Mouse (Mus musculus) kidney, adult 18-20 months (tissue): ENCODE data around the gene Ccdc60.
"Not testable (repeated sequence)": the region's sequence is repeated elsewhere in the genome, so short reads cannot be mapped to it uniquely, and the experiment has no call there.

Experiments used
- DNase-seq: peaks from one replicate; pipeline ENCODE4 v3.0.0; 2021

Gene Ccdc60

DNA sequence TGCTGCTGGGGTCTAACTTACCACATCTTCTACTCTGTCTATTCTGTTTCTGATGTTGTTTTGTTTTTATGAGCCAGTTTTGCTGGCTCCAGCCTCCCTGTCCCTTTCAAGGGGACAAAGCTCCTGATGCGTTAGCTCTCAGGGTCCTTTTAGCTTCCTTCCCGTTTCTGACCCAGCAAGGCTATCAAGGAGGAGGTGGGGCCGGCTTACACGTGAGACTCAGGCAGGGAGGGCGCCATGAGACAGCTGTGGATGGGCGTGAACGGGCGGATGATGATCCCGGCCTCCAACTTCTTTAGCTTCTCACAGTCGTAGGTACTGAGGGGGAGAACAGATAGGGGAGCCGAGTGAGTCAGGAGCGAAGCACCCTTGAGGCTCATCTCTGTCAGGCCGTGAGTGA, 108.2 kb downstream of the Ccdc60 start:
- no peak for DNase-seq

DNA sequence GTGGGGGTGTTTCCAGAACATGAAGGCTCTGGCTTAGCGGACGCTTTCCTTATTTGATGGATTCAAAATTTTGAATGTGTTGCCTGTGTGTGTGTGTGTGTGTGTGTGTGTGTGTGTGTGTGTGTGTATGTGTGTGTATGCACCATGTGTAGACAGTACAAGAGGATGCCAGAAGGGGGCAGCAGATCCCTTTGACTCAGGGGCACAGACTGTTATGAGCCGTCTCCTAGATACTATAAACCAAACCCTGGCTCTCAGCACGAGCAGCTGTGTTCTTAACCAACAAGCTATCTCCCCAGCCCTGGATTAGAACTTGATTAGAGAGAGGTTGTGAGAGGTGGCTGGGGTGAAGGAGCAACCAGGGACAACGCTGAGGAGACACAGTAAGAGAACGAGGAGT, 117.1 kb downstream of the Ccdc60 start:
- no peak for DNase-seq

DNA sequence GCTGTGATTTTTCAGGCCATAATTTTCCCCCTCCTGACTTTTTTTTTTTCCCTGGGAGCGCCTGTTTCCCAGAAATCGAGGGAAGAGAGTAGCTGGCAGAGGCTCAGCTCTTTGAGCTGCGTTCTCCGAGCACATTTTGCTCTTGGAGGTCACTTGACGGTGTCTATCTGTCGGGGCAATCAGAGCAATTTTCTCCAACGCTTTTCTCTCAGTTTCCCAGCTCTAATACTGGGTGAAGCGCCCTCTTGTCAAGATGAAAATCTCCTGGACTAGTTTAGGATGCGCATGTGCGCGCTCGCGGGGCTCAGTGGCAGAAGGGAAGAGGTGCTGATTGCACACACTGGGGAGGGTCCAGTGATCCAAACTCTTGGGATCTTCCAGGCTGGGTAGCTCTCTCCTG, 121.8 kb downstream of the Ccdc60 start:
- no peak for DNase-seq

DNA sequence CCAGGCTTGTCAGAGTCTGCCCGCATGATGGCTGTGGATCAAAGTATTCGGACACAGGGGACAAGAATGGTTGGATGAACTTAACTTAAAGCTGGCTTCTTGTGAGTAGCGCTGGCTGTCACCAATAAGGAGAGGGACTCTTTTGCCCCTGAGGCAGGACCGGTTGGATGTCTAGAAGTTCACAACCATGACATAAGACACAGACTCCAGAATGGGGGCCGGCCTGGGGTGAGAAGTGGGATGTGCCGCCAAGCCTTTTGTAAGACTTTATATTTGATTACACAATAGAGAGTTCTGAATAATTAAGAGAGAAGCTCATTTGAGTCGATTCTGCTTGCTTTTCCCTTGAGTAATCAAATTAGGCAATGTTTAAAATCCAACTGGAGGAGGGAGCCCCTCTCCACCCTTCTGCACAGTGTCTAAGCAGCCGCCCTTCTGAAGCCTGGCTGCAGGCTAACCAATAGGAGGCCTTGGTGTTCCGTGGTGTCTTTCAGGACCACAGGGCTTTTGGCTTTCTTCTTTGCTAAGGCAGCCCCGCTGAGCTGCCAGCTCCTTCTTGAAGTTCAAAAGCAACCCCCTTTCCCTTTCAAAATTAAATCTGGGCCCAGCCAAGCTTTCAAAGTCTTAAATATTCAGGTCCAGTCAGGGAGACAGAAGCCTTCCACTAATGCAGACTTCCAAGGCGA, 123.4 kb downstream of the Ccdc60 start:
- no peak for DNase-seq

DNA sequence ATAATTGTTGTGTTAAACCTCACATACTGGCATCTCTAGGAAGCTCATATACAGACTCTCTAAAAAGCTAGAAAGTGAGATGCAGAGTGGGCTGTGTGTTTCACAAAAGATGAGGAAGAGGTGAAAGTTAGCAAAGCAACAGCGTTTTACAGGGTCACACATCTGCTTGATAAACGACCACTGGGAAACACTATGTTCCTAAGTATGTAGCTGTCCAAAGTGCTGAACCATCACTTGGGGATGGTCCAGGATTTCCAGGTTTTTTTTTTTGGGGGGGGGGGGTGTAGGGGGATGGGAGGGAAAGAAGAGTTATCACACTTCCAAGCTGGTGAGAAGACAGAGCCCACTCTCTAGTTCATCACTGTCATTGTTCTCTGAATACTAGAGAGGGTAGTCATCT, 134.0 kb downstream of the Ccdc60 start:
- DNase-seq, result no peak

DNA sequence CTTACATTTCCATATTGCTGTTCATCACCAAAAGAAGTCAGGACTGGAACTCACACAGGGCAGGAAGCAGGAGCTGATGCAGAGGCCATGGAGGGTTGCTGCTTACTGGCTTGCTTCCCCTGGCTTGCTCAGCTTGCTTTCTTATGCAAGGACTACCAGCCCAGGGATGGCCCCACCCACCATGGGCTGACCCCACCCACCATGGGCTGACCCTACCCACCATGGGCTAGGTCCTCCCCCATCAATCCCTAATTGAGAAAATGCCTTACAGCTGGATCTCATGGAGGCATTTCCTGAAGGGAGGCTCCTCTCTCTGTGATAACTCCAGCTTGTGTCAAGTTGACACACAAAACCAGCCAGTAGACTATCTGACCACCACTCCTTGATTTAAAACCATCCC, 142.3 kb downstream of the Ccdc60 start:
- DNase-seq, result not testable (repeated sequence)

DNA sequence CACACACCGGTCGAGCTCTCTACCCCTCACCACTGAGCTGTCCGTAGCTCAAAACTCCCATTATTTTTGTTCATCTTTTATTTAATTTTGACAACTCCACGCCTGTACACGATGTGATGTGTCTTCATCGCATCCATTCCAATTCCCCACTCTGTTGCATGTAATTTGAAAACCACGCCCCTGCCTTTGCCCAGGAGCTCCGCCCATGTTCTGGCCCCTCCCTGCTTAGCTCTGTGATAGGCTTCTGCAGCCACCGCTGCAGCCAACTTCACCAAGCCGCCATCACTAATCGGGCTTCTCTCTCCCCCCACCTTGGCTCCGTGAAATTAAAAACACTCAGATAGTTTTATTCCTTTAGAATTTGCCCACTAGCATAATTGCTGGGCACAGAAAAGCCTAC, 144.1 kb downstream of the Ccdc60 start:
- no peak for DNase-seq

DNA sequence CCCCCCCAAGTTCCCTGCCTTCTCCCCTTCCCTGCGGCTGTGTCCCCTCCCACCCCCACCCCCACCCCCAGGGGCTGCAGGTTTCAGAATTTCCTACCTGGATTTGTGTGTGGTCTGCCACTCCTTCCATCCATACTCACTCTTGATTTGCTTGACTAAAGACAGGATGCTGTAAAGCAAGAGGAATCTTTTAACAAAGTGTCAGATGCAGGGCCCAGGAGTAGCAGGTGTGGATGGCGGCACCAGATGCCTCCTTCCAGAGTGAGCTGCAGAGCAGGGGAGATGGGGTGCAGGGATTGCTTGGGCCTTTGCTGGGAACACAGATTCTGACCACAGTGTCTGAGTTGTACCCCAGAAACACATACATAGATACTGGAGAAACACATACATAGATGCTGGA, 148.1 kb downstream of the Ccdc60 start:
- no peak for DNase-seq

DNA sequence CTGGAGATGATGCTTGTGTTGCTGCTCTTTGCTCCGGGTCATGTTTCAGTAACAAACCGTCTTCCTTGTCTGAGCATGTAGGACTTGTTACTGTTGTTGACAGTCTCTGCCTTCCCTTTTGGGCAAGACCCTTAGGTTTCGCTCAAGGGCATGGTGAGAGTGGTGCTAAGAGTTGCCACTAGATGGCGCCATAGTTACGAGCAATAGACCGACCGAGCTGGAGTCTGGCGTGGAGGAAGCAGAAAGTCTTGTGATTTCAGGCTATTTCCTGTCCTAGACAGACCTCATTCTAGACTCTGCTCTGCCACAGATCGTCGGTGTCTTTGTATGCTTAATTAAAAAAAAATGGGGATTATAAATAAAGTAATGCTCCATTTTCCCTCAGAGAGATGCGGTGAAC, 165.4 kb downstream of the Ccdc60 start:
- peak; percentile 72 for DNase-seq

DNA sequence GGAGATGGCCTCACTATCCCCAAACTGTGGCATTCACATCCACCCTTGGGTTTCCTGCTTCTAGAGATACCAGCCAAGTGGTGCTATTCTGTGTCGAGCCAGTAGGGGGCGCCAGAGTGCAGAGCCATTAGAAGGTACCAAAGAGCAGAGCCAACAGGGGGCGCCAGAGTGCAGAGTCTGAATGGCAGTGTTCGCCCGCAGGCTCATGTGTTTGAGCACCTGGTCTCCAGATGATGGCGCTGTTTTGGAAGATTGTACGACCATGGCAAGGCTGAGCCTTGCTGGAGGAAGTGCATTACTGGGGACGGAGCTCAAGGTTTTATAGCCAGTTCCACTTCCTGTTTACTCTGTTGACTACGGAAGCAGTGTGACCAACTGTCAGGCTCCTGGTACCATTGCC, 172.2 kb downstream of the Ccdc60 start:
- peak; percentile 27 for DNase-seq

DNA sequence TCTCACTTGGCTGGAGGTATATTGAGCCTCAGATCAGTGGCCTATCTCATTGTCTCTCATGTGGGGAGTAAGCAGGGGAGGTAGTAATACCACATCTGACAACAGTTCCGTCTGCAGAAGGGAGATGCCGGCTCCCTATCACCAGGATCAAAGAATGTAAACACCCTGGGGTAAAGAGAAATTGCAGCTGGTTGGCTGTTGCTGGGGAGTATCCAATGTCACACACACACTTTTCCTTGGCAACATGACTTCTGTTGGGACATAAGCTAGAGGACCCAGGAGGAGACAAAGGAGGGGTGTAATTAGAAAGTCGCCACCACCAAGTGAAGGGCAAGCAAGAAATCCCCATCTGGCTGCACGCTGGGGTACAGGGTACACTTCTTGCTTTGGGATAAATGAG, 172.7 kb downstream of the Ccdc60 start:
- DNase-seq, result no peak

DNA sequence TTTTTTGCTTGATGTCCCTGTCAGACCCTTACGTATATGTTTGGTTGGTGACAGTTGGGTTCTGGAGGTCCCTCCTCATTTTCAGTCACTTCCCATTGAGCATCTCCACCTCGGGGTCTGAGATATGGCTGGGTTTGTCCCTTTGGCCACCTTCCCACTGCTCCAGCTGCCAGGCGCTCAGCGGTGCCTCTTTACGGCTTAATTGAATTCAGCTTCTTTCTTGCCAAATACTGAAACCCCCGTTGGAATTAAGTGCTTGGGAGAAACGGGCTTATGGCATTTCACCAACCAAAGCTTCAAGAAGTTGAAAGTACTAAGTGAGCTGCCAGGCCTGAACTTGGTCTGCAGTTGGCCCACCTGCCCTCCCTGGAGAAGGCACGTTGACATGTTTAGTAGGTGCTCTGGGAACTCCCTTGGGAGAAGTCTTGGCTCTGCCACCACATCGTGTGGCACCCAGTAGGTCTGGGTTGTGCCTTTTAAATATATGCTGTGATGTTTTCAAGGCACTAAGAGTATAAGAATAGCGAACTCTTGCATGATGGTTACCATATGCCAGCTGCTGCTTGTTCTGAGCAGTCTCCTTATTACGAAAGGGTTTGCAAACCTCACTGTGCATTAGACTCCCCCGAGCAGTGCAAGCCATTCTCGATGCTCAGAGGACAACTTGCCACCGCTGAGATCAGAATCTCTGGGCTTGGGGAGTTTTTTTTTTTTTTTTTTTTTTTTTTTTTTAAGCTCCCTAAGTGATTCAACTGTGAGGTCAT, 173.5 kb downstream of the Ccdc60 start:
- DNase-seq, result no peak

DNA sequence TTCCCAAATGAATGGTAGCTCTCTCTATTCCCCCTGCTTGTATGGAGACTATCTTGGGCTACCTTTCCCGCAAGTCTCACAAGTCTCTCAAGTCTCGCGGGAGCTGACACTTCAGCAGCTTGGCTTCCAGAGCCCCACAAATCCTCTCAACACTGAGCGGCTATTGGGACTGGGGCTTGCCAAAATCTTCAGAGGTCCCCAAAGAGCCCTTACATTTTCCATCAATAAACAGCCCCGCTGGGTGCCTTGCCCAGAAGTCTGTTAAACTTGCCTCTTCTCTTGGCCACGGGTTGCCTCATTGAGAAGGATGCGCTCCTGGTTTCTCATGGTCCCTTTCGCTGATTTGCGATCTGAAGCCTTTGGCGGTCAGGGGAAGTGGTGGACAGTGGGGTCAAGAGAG, 180.1 kb downstream of the Ccdc60 start:
- no peak for DNase-seq

DNA sequence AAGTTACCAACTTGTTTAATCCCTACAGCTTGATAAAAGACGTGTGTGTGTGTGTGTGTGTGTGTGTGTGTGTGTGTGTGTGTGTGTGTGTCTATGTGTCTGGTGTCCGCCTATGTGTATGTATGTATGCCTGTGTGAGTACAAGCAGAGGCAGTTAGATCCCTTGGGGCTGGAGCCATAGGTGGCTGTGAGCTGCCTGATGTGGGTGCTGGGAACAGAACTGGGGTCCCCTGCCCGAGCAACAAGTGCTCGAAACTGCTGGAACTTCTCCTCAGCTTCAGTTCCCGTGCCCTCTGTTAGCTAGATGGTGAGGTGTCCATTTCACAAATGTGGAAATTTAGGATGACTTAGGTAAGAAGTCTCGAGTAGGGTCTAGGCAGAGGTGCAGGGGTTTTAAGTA, 204.6 kb downstream of the Ccdc60 start:
- DNase-seq, result no peak

DNA sequence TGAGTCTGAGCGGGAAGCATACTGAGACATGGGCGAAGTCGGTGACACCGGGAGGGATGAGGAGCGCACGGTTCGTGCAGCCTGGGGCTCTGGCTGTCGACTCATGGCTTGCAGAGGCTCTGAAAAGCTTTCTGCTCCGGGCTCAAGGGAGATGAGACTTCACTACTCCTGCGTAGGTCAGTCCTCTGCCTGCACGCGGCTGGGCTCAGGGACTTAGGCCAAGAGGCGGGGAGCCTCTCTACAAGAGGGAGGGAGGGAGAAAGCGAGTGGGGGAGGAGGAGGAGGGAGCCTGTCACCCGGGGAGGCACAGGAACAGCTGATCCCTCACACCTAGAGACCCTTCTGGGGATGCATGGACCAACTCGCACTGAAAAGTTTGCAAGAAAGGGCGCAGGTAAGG, 205.7 kb downstream of the Ccdc60 start, which contains the start of gene Tmem233:
Gene Tmem233 (minus strand): TSS at position 164 of the 400 bp plus-strand sequence.
- DNase-seq, result no peak

DNA sequence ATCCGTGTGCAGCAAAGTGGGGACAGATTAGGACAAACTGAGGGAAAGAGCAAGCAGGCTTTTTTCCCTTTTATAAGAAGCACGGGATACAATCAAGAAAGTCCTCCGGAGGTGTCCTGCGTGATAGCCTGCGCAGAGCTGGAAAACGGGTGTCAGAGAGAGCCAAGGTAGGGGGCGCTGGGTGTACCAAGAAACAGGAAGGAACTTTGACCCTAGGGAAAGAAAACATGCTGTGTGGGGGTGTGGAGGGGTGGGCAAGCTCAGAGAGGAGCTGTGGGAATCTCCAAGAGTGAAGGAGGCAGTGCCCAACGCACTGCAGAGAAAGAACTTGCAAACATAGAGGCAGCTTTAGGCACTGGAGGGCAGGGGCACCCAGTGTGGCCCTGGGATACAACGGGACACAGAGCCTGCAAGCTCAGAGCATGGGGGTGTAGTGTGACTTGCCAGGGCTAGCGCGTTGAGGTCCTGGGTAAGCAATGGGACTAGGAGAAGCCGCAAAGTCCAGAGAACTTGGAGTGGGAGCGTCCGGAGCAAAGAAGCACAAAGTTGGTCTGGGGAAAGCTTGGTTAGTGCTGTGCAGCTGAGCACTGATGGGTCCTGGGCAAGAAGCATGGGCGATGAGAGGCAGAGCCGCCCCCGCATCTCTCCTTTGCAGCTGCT, 206.4 kb downstream of the Ccdc60 start:
- DNase-seq, result no peak

DNA sequence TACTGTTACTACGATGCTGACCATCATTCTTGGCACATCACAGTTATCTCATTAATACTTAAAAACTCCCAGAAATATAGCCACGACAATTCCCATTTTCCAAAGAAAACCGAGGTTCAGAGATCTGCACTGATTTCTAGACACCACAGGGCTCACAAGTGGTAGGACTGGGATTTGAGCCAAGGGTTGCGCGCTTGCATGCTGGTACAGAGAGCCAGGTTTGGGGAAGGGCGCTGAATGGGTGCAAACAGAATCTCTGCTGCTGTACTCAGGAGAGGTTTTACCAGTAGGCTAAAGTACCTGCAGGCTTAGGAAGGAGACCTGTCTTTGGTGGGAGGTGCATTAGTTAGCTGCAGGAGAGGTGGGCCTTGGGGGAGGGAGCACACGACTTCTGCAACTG, 207.2 kb downstream of the Ccdc60 start:
- DNase-seq, result no peak

DNA sequence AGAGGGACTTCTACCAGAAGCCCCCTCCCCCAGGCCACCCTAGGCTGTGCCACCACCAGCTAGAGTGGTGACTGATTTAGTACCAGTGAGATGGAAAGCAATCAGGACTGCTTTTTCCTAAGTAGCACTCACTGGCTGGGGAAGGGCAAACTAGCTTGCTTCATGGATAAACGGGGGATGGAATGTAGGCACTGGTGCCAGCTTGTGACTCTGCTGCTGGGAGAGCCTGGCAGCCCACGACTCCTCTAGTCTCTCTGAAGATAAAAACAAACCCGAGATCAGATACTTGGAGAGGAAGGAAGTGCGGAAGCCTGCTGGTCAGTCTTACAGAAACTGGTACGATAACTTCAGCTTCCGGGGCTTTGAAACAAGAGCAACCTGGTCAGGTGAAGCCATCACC, 208.0 kb downstream of the Ccdc60 start:
- DNase-seq, result no peak
